Mouse (Mus musculus): Measurements from ENCODE around the gene Bckdha. TPM values are rescaled to one million over a fixed set of nuclear protein-coding genes. Genes with fewer than 3 reads are reported as not detected.

Bckdha gene
- total and polyA plus RNA-seq, 3 experiments = 27.0 to 33.1 TPM; not detected in 1

GRCm38 (mm10) chr7:25618865-25619721 lies 39.7 kb downstream of the Bckdha start, which contains the start of gene Dmac2:
Gene Dmac2, plus strand, starts transcription at chr7:25619414.
- DNase-seq (ENCODE audit: low read depth, low spot score) = peak; percentile 97
- Histone ChIP-seq H3K79me2 (ENCODE audit: control insufficient read depth, insufficient read depth, low read length, poor library complexity) (no peaks in the 10 kb centered on the region; the same call in 1 of the 2 replicates), H3K27ac (ENCODE audit: control insufficient read depth, low read depth, low read length) (peak within 1 kb of the TSS; percentile 35), H3K4me3 (ENCODE audit: control insufficient read depth in 1 of 2, insufficient read depth in 1 of 2, low read depth in 2 of 2, low read length in 2 of 2) (peak within 1 kb of the TSS; percentile 84 to 96), H3K9ac (ENCODE audit: control insufficient read depth, low read depth, low read length, poor library complexity, severe bottlenecking) (peak within 1 kb of the TSS; percentile 77), H3K27me3 (ENCODE audit: control insufficient read depth in 1 of 2, insufficient read depth in 2 of 2, low read length in 2 of 2) (no peaks in the 10 kb centered on the region), H3K4me1 (ENCODE audit: control insufficient read depth in 1 of 2, insufficient read depth in 2 of 2, low read length in 2 of 2) (peaks cover 2 to 20% of the 10 kb centered on the region in 2 experiments; a peak in 3 of 4 replicates), H3K36me3 (ENCODE audit: control insufficient read depth in 1 of 2, insufficient read depth in 2 of 2, low read length in 2 of 2) (peaks cover 0 to 4% of the 10 kb centered on the region in 2 experiments; a peak in 2 of 4 replicates), H3K9me3 (replicated peaks; ENCODE audit: insufficient read depth, low read length) (no peaks in the 10 kb centered on the region)
- peak; percentile 96 for TF ChIP-seq MYC (IDR thresholded peaks at IDR 0.05; ENCODE audit: low read depth, low read length)
- no peak for TF ChIP-seq RAD21 (IDR thresholded peaks at IDR 0.05; ENCODE audit: low read depth, low read length)
- no peak for TF ChIP-seq ZKSCAN1 (IDR thresholded peaks at IDR 0.05; ENCODE audit: low read depth, low read length)
- TF ChIP-seq GABPA (IDR thresholded peaks at IDR 0.05; ENCODE audit: low read depth, low read length) = no peak
- no peak for TF ChIP-seq E2F4 (IDR thresholded peaks at IDR 0.05; ENCODE audit: borderline replicate concordance, low read depth, low read length)
- TF ChIP-seq ELF1 (IDR thresholded peaks at IDR 0.05; ENCODE audit: low read depth, low read length) = 0 out of 2 replicates have a peak, but pooled peaks have one; percentile 57
- TF ChIP-seq MAX (IDR thresholded peaks at IDR 0.05; ENCODE audit: low read length) = peak; percentile 99
- TF ChIP-seq ZC3H11A (IDR thresholded peaks at IDR 0.05; ENCODE audit: low read depth, low read length) = no peak
- TF ChIP-seq TCF12 (IDR thresholded peaks at IDR 0.05; ENCODE audit: low read depth, low read length) = peak; percentile 51; the same call in 1 of the 2 replicates
- no peak for TF ChIP-seq SMC3 (IDR thresholded peaks at IDR 0.05; ENCODE audit: low read depth, low read length)
- TF ChIP-seq NRF1 (IDR thresholded peaks at IDR 0.05; ENCODE audit: insufficient read depth, low read depth, low read length, poor library complexity, severe bottlenecking) = 0 out of 2 replicates have a peak, but pooled peaks have one; percentile 37
- peak; percentile 51; the same call in 1 of the 2 replicates for TF ChIP-seq GATA1 (IDR thresholded peaks at IDR 0.05; ENCODE audit: low read depth, low read length)
- peak; percentile 52 to 63; a peak in 2 of 4 replicates for TF ChIP-seq POLR2A (IDR thresholded peaks at IDR 0.05; ENCODE audit: control insufficient read depth in 1 of 2, insufficient read depth in 1 of 2, low read depth in 1 of 2, low read length in 2 of 2, poor library complexity in 1 of 2)
- TF ChIP-seq RCOR1 (IDR thresholded peaks at IDR 0.05; ENCODE audit: low read depth, low read length) = no peak
- TF ChIP-seq KAT2A (conservative IDR thresholded peaks at IDR 0.05; ENCODE audit: low read depth, low read length) = no peak
- no peak for TF ChIP-seq CHD2 (IDR thresholded peaks at IDR 0.05; ENCODE audit: low read length)
- TF ChIP-seq MAZ (IDR thresholded peaks at IDR 0.05; ENCODE audit: low read depth, low read length) = peak; percentile 89
- no peak for TF ChIP-seq ZNF384 (IDR thresholded peaks at IDR 0.05; ENCODE audit: low read depth, low read length)
- peak; percentile 99 for TF ChIP-seq SIN3A (IDR thresholded peaks at IDR 0.05; ENCODE audit: low read length)
- TF ChIP-seq JUND (IDR thresholded peaks at IDR 0.05; ENCODE audit: low read depth, low read length) = no peak
- peak; percentile 19; the same call in 1 of the 2 replicates for TF ChIP-seq TBP (IDR thresholded peaks at IDR 0.05; ENCODE audit: low read depth, low read length)
- TF ChIP-seq BHLHE40 (IDR thresholded peaks at IDR 0.05; ENCODE audit: borderline replicate concordance, low read depth, low read length) = peak; percentile 51; the same call in 1 of the 2 replicates
- TF ChIP-seq TAL1 (IDR thresholded peaks at IDR 0.05; ENCODE audit: low read length) = no peak
- peak; percentile 80 for TF ChIP-seq HCFC1 (IDR thresholded peaks at IDR 0.05; ENCODE audit: low read depth, low read length)
- TF ChIP-seq MYB (IDR thresholded peaks at IDR 0.05; ENCODE audit: low read depth, low read length) = no peak
- peak; percentile 99 for TF ChIP-seq MXI1 (IDR thresholded peaks at IDR 0.05; ENCODE audit: low read depth, low read length)
- TF ChIP-seq NELFE (IDR thresholded peaks at IDR 0.05; ENCODE audit: low read depth, low read length) = no peak
- TF ChIP-seq USF2 (IDR thresholded peaks at IDR 0.05; ENCODE audit: borderline replicate concordance in 1 of 2, insufficient read depth in 1 of 2, low read depth in 1 of 2, low read length in 2 of 2) = 0 out of 4 replicates have a peak, but pooled peaks of 1 of the 2 experiments have one; percentile 2
- TF ChIP-seq ZMIZ1 (IDR thresholded peaks at IDR 0.05; ENCODE audit: low read depth, low read length) = no peak
- no peak for TF ChIP-seq UBTF (IDR thresholded peaks at IDR 0.05; ENCODE audit: borderline replicate concordance, insufficient read depth, low read depth, low read length)
- TF ChIP-seq USF1 (IDR thresholded peaks at IDR 0.05; ENCODE audit: low read depth, low read length) = peak; percentile 88
- no peak for TF ChIP-seq POLR2AphosphoS2 (IDR thresholded peaks at IDR 0.05; ENCODE audit: low read length)
- TF ChIP-seq MEF2A (IDR thresholded peaks at IDR 0.05; ENCODE audit: extremely low read depth, insufficient replicate concordance, low read depth, low read length, poor library complexity, severe bottlenecking) = no peak
- TF ChIP-seq CTCF (IDR thresholded peaks at IDR 0.05 in 2 of 3, conservative IDR thresholded peaks at IDR 0.05 in 1 of 3; ENCODE audit: control insufficient read depth in 1 of 3, insufficient read depth in 1 of 3, low read depth in 2 of 3, low read length in 3 of 3, poor library complexity in 1 of 3, severe bottlenecking in 1 of 3) = no peak
- no peak for TF ChIP-seq EP300 (IDR thresholded peaks at IDR 0.05; ENCODE audit: low read depth in 1 of 2, low read length in 2 of 2)

All from MEL (cell line).